Mouse (Mus musculus) small intestine, adult 2 months (tissue): ENCODE data around the gene Slc46a3. TPM values are rescaled to one million over a fixed set of nuclear protein-coding genes. Genes with fewer than 3 reads are reported as not detected.

Source experiments
- H3K27ac ChIP-seq: fragments of 200-500 bp; 2 replicates; pipeline ENCODE4 v1.5.1; 2012; ENCODE audit warnings: low read depth, low read length, control low read depth, inconsistent platforms; ENCODE audit not compliant: insufficient read depth
- H3K27me3 ChIP-seq: fragments of 200-500 bp; 2 replicates; pipeline ENCODE4 v1.6.1; 2012; ENCODE audit warnings: mild to moderate bottlenecking, moderate library complexity, low read length, inconsistent platforms; ENCODE audit not compliant: control insufficient read depth, insufficient read depth
- H3K36me3 ChIP-seq: fragments of 200-500 bp; 2 replicates; pipeline ENCODE4 v1.6.1; 2012; ENCODE audit warnings: mild to moderate bottlenecking, low read length, control low read depth, inconsistent platforms; ENCODE audit not compliant: control insufficient read depth, insufficient read depth
- H3K4me1 ChIP-seq: fragments of 200-500 bp; 2 replicates; pipeline ENCODE4 v1.6.1; 2012; ENCODE audit warnings: low read length, inconsistent platforms, mixed read lengths; ENCODE audit not compliant: control insufficient read depth, insufficient read depth, insufficient read length
- H3K4me3 ChIP-seq: fragments of 200-500 bp; 2 replicates; pipeline ENCODE4 v1.5.1; 2012; ENCODE audit warnings: low read depth, mild to moderate bottlenecking, control low read depth, inconsistent platforms, low read length, moderate library complexity
- CTCF ChIP-seq: fragments of 200-500 bp; IDR thresholded peaks from 2 replicates; pipeline ENCODE4 v1.5.1; 2012; ENCODE audit warnings: low read depth, mild to moderate bottlenecking, control low read depth, inconsistent platforms, low read length, moderate library complexity, mixed read lengths; ENCODE audit not compliant: insufficient replicate concordance, insufficient read length; ENCODE audit errors: extremely low read depth
- POLR2A ChIP-seq: fragments of 200-500 bp; IDR thresholded peaks from 2 replicates; pipeline ENCODE4 v1.6.1; 2012; ENCODE audit warnings: low read depth, mild to moderate bottlenecking, control low read depth, inconsistent platforms, low read length, moderate library complexity
- WGBS: fragments of 180-500 bp; shearing (Covaris S2); methylation state at CpG from one replicate; pipeline ENCODE4 v1.1.7; 2018; 5-methylcytosine and 5-hydroxymethylcytosine counted together
- polyA plus RNA-seq: library from polyadenylated mRNA; depleted of rRNA; stranded (reverse); fragments of >200 nt; gene quantifications from 2 replicates; pipeline ENCODE4 v1.2.3, GENCODE M21; 2012

The Slc46a3 gene
- polyA plus RNA-seq, 1 experiment, result 259 TPM

DNA sequence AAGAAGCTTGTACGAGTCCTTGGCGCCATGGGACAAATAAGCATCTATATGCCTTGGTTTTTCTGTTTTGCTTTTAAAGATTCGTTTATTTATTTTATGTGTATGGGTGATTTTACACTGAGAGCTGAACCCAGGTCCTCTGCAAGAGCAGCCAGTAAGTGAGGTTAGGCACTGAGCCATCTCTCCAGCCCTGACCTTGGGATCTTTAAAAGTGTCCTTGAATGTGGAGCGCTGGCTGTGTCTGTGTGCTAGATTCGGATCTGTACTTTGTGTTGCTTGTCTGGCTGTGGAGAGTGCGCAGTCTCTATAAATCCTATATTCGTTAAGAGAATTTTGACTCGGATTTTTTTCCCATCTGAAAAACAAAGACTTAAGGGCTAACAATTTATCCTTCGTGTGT, 21.6 kb upstream of the Slc46a3 start:
- no peaks in the 10 kb centered on the region for H3K27me3 ChIP-seq
- 84% methylated on average over 9 of the region's 9 CpGs for WGBS

DNA sequence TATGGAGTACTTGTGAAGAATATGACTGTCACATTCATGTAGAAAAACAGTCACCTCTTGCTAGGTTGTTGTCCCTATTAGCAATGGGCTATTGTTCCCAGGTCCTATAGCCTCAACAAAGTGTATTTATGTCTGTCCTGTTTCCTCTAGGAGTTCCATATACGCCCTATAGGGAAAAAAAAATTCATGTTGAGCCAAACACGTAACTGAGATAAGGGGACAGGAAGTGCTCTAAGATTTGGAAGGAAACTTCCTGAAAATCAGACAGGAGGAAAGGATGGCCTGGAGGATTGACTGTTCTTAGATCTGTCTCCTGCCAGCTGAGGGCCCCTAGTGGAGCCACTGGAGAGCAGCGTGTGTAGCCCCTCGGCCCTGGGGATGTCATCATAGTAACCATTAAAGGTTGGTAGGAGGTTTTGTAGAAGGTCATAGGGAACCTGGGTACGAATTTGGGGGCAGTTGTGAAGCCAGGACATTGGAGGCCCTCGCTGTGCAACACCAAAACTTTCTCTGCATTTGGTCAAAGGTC, 20.5 kb upstream of the Slc46a3 start:
- 42% methylated on average over 6 of the region's 6 CpGs for WGBS
- H3K4me1 ChIP-seq, result peaks cover 18% of the 10 kb centered on the region
- TF ChIP-seq POLR2A (no peak), CTCF (no peak)
- H3K27me3 ChIP-seq, result no peaks in the 10 kb centered on the region
- H3K4me3 ChIP-seq, result no peak overlapping the region
- no peak overlapping the region for H3K27ac ChIP-seq
- no peaks in the 10 kb centered on the region for H3K36me3 ChIP-seq

More for the DNA sequence above, 21.6 kb upstream of the Slc46a3 start:
- H3K27ac ChIP-seq, result no peak overlapping the region
- peaks cover 15% of the 10 kb centered on the region for H3K4me1 ChIP-seq
- H3K4me3 ChIP-seq, result no peak overlapping the region
- H3K36me3 ChIP-seq, result no peaks in the 10 kb centered on the region
- no peak for TF ChIP-seq POLR2A
- no peak for TF ChIP-seq CTCF

- TF ChIP-seq POLR2A (no peak), CTCF (no peak)
- peaks cover 20% of the 10 kb centered on the region for H3K4me1 ChIP-seq
- 31% methylated on average over 14 of the region's 14 CpGs for WGBS
- no peaks in the 10 kb centered on the region for H3K27me3 ChIP-seq
- 0 out of 2 replicates have a peak overlapping the region, but pooled peaks have one; percentile 3 for H3K27ac ChIP-seq
- H3K36me3 ChIP-seq, result no peaks in the 10 kb centered on the region
- H3K4me3 ChIP-seq, result no peak overlapping the region
These were observed 18.7 kb upstream of the Slc46a3 start for GRCm38 (mm10) chr5:147913241-147913842.

GRCm38 (mm10) chr5:147911744-147912143, 17.1 kb upstream of the Slc46a3 start:
- H3K4me1 ChIP-seq, result peaks cover 21% of the 10 kb centered on the region
- no peaks in the 10 kb centered on the region for H3K36me3 ChIP-seq
- no peak for TF ChIP-seq POLR2A
- no peak for TF ChIP-seq CTCF
- no peak overlapping the region for H3K27ac ChIP-seq
- H3K27me3 ChIP-seq, result no peaks in the 10 kb centered on the region
- no peak overlapping the region for H3K4me3 ChIP-seq
- WGBS, result 68% methylated on average over 5 of the region's 5 CpGs

DNA sequence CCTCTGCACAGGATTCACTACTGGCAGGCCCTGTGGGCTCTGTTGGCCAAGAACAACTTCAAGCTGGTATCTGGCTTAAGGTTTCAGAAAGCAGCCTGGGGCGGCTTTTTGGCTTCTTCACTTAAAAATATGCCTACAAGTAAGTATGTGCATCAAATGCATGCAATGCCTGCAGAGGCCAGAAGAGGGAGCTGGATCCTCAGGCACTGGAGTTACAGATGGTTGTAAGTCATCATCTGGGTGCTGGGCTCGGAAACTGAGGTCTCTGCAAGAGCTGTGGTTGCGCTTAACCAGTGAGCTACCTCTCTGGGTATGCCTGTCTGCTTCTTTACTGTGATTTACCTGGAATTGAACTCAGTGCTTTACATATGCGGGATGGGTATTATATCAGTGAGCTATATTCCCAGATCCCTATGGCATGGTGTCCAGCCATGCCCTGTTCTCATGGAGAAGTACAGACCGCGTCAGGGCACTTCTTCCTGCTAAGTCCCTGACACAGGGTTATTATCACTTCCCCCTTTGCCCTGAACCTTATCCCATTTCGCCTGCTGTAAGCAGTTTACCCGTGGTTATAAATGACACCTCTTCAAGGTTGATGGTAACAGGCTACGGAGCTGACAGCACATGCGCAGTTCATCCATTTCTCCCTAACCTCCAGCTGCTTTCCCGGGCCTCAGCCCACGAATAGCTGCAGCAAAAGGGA, 16.3 kb upstream of the Slc46a3 start:
- Histone ChIP-seq H3K4me1 (peaks cover 21% of the 10 kb centered on the region), H3K27ac (peak overlapping the region; percentile 74)

GRCm38 (mm10) chr5:147907851-147908250, 13.2 kb upstream of the Slc46a3 start:
- Histone ChIP-seq H3K27ac (peak overlapping the region; percentile 81), H3K27me3 (no peaks in the 10 kb centered on the region), H3K4me1 (peaks cover 17% of the 10 kb centered on the region), H3K36me3 (no peaks in the 10 kb centered on the region), H3K4me3 (no peak overlapping the region)
- no peak for TF ChIP-seq CTCF
- TF ChIP-seq POLR2A, result no peak
- WGBS, result 37% methylated on average over 8 of the region's 8 CpGs

More for the DNA sequence above, 16.3 kb upstream of the Slc46a3 start:
- TF ChIP-seq POLR2A (no peak), CTCF (peak; percentile 50; the same call in 1 of the 2 replicates)
- no peak overlapping the region for H3K4me3 ChIP-seq
- WGBS, result 46% methylated on average over 12 of the region's 12 CpGs
- no peaks in the 10 kb centered on the region for H3K27me3 ChIP-seq
- H3K36me3 ChIP-seq, result no peaks in the 10 kb centered on the region

- WGBS, result 47% methylated on average over 11 of the region's 11 CpGs
- TF ChIP-seq POLR2A (no peak), CTCF (peak; percentile 79; the same call in 1 of the 2 replicates)
- no peak overlapping the region for H3K4me3 ChIP-seq
- H3K27ac ChIP-seq, result peak overlapping the region; percentile 81
- H3K27me3 ChIP-seq, result no peaks in the 10 kb centered on the region
- peaks cover 21% of the 10 kb centered on the region for H3K4me1 ChIP-seq
- no peaks in the 10 kb centered on the region for H3K36me3 ChIP-seq
These were observed 12.5 kb upstream of the Slc46a3 start for GRCm38 (mm10) chr5:147907144-147907543.
